Mouse (Mus musculus) kidney, postnatal 36 days (tissue): ENCODE measurements around the gene Olfr1366.
"Not testable (repeated sequence)": the region's sequence is repeated elsewhere in the genome, so short reads cannot be mapped to it uniquely, and the experiment has no call there.

Source experiments
- DNase-seq, 2 experiments: peaks; one replicate each; pipeline ENCODE4 v3.0.0; 2021 to 2022; ENCODE audit warnings: mixed read lengths in 2 of 2

Gene Olfr1366

DNA sequence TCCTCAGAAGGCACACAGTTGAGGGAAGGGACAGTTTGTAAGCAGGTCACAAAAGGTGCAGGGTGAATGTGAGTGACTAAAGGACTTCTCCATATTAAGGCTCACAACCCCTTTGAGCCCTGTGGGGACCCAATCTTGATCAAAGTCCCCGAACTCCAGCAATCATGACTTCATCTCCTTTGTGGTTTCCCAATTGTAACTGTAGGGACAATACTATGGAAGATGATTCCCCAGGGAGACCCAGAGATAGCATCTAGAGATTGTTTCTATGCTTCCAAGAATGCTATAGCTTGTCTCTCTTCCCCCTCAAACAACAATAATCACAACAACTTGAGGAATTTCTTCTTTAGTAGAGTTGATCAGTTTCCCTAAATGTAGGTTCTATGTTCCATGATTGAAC is at the start of gene Olfr1366:
Gene Olfr1366, minus strand, starts transcription at position 101 of the 400 bp plus-strand sequence.
- no peak for DNase-seq

DNA sequence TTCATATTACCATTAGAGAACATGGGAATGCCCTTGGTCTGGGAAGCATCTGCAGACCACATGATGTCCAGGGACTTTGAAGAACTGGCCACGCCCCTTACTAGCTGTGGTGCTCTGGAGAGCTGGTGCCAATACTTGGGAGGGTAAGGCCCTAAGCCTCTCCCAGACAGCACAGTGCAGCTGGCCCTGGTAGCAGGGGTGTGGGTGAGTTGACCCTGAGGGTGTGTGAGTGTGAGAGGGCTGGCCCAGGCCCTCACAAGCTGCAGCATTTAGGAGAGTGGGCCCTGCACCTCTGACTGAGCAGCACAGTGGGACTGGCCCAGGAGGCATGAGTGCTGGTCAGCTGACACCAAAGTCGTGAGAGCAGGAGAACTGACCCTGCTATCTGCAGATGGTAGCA is 49.0 kb upstream of the Olfr1366 start:
- no peak for DNase-seq

DNA sequence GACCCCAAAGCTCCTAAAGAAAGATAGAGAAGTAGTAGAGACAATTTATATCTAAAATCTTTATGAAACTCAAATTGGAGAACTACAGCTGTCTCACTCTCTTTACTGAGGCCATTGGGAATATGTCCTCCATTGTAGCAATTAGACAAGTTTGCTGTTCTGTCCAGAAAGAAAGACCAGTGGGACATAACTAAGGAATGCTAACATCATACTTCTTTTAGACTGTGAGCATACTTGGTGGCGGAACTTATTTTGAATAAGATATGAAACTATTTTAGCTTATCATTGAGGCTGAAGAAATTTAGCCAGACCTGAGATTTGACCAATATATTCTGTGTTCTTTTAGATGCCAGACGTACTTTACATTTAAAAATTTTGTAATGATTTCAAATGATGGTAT is 39.1 kb upstream of the Olfr1366 start, which contains the start of gene Olfr1364:
Gene Olfr1364, minus strand, starts transcription at position 101 of the 400 bp plus-strand sequence.
- DNase-seq, result no peak

DNA sequence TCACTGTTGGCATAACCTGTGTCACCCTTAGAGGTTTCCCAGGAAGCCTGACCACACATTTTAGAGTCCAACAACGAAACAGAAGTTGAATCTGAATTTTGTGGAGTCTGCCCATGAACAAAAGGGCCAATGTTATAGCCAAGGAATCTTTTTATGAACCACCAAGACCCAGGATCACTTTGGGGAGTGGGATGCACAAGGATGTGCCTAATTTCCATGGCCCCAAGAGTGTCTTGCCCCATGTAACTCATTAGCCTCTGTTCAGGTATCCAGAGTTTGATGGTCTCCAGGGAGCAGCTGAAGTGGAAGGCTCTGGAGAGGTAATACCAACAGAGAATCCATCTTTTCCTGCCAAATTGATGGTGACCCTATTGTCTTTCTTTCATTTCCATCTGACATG is 17.2 kb upstream of the Olfr1366 start, which contains the start of gene Olfr1535:
Gene Olfr1535, minus strand, starts transcription at position 101 of the 400 bp plus-strand sequence.
- DNase-seq, result no peak

DNA sequence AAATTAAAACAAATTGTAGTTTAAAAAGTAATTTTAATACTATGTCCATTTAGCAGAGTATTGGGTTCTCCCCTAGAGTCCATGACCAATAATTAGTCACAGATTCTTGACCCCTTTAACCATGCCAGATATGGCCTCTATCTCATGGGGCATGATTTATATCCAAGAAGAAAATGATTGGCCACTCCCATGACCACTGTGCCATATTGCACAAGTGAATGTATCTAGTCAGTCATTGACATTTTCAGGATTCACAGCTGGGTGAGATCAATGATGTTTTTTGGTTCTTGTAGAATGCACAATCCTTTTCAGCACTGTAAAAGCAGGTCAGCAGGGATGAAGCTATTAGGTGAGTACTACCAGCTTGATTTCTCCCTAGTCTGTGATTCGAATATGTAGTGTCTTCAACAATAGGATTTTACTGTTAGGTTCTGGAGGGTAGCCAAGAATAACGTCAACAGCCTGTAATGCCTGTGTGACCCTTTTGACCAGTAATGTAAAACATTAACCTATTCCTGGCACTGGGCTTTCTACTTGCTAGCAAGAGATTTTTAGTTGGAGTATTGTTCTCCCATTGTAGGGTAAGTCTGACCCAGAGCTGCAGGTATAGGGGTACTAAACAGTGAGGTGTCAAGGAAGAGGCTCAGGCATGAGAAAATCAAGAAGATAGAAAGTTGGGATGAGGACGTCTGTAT is 8.0 kb upstream of the Olfr1366 start:
- DNase-seq, result peak; percentile 5 to 52

DNA sequence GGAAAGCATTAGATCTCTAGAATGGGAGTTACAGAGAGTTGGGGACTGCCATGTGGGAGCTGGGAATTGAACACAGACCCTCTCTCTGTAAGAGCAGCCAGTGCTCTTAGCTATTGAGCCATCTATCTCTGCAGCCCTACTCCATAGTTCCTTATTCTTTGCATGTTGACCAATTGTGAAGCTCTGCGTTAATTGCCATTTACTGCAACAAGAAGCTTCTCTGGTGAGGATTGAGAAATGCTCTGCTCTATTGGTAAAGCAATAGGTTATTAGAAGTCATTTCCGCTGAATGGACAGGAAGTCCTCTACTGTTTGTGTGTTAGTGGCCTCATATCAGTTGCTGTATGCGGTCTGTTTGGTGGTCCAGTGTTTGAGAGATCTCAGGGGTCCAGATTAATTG is 6.9 kb upstream of the Olfr1366 start:
- DNase-seq, result no peak

DNA sequence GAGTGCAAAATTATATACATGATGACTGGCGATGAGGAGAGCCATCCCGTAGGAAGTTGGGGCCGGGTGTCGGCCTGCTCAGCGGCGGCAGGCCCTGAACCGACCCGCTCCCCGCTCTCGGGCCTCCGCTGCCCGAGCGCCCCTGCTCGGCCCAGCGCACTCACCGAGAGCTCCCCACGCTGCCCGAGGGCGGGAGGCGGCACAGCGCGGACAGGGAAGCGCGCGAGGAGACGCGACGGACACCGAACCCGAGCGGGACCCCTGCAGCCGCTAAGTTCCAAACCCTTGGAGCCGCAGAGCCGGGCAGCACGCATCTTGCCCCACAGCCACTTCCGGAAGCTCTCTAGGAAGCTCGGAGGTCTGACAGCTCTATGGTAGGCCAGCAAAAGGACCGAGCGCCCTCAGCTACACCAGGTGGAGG is 11.8 kb downstream of the Olfr1366 start, which contains the start of gene Zkscan8:
Gene Zkscan8, minus strand, starts transcription at position 340 of the 421 bp plus-strand sequence.
- DNase-seq, result peak; percentile 92 to 93

DNA sequence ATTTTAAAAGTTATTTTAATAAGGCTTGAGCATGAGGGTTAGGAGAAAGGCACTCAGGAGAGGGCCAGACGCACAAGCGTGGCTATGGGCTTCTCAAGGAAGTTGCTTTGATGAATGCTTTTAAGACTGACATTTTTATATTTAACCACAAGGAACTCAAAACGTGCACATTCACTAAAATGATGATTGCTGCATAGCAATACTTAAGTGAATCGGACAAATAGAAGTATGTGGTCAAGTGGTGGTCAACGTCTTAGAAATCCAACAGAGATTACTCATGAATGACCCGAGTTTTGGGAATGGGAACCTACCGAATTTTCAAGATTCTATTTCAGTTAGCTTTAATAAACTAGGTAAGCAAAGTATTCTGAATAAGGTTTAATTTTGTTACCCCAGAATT is 12.5 kb downstream of the Olfr1366 start:
- no peak for DNase-seq

DNA sequence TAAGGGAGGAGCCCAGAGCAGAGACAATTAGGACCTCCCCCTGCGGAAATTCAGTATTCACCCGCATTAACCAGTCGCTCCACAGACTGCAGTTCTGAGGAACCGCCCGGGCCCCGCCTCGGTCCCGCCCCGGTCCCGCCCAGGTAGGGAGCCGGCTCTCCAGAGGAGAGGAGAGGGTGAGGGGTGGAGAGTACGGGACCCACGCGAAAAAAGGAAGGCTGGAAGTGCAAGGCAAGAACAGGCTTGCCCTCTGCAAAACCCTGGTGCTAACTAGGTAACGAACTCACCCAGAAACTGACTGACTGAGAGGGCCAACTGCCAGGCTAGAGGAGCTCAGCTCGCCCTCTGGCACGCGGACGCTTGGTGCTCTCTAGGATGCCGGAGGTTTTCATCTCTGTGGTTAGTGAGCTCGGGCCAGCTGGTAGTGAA is 36.4 kb downstream of the Olfr1366 start:
- peak; percentile 85 to 91 for DNase-seq

DNA sequence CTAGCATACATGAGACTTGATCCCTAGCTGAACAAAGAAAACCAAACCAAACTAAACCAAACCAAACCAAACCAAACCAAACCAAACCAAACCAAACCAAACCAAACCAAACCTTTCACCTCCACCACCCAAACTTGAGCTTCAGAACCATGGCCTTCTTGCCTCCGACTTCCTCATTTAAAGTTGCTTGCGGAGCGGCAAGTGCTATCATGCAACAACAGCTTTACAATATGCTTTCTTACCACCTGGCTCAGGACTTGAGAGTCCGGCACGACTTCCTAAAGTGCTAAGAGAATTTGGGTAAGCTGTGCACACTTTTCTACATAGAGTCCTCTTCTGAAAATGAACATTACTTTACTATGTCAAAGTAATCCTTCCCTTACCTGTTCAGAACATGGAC is 40.3 kb downstream of the Olfr1366 start:
- DNase-seq, result no peak

DNA sequence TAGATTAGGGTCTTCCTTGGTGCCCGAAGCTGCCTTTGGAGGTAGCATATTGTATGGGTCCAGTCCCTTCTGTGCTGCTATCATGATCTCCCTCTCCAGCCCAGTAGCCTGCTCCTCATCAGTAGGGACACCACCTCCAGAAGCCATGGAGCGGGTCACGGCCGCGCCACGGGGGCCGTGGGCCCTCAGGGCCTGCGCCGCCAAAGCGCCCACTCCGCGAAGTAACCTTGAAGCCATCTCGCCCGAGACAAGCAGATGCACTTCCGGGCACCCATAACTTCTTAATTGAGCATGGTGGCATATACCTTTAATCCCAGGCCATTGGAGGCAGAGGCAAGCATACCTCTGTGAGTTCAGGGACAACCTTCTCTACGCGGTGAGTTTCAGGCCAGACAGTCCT is 41.4 kb downstream of the Olfr1366 start, which contains the start of gene Gm11273:
Gene Gm11273, minus strand, starts transcription at position 237 of the 400 bp plus-strand sequence.
- DNase-seq, result not testable (repeated sequence)

DNA sequence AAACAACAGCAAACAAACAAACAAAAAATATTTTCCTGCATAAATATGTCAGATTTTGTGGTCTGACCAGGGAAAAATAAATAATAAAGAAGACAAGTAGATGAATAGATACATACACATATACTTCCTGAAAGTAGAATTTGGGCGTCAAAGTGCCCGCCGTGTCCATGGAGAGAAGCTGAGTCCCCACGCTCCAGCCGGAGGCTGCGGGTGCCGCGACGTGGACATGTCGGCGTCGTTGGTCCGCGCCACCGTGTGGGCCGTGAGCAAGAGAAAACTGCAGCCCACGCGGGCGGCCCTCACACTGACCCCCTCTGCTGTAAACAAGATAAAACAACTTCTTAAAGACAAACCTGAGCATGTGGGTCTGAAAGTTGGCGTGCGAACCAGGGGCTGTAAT is 47.5 kb downstream of the Olfr1366 start, which contains the start of gene AK157302:
Gene AK157302, plus strand, starts transcription at position 144 of the 400 bp plus-strand sequence.
- peak; percentile 8 to 29 for DNase-seq

DNA sequence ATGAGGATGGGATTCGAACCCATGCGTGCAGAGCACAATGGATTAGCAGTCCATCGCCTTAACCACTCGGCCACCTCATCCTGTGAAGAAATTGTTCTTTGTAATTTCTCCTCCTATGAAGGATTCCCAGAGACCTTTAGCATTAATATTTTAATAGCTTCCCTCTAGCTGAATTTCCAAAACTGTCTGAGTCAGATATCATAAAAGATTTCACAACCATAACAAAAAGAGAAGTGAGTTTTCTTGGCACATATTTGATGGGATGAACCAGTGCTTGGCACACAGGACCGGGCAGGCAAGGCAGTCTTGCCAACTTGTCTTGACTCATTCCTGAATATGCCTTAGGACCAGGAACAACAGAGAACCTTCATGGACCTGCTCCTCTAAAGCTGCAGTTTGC is 49.8 kb downstream of the Olfr1366 start:
- DNase-seq, result no peak

DNA sequence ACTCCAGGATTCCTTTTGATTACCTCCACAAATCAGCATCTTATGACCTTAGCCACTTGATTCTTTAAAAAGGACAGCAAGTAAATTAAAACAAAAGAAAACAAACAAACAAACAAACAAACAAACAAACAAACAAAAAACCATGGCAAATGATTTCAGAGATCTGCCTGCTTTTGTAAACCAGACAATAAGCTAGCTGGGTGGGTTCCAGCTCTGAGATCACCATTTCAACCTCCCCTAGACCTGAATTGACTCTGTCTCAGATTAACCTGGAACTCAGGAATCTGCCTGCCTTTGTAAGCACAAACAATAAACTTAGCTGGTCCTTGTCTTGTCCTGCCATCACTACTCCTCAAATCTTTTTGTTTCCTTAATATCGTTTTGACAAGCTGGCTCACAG is 55.7 kb downstream of the Olfr1366 start:
- DNase-seq, result no peak
